Mouse (Mus musculus) CD4-positive, CD25-positive, alpha-beta regulatory T cell, adult 4 months (primary cell): ENCODE results near the gene Per1. TPM values are rescaled to one million over a fixed set of nuclear protein-coding genes. Genes with fewer than 3 reads are reported as not detected.

Experiments used
- ATAC-seq: one replicate; pipeline ENCODE4 v1.8.0; 2017
- polyA plus RNA-seq, 2 experiments: library from polyadenylated mRNA; unstranded; fragments of 100-300 nt; shearing (Covaris generic); gene quantifications; one replicate each; pipeline ENCODE4 v1.2.1; 2017

Per1 gene
- polyA plus RNA-seq, 2 experiments from 2014 or later = 4.5 to 6.6 TPM

GRCm38 (mm10) chr11:69064259-69065133 lies 30.5 kb upstream of the Per1 start:
- ATAC-seq = no peak

GRCm38 (mm10) chr11:69065394-69065925 lies 29.6 kb upstream of the Per1 start:
- no peak for ATAC-seq

- no peak for ATAC-seq
Measured at GRCm38 (mm10) chr11:69066163-69066861, 28.7 kb upstream of the Per1 start.

GRCm38 (mm10) chr11:69066956-69067355 lies 28.1 kb upstream of the Per1 start:
- ATAC-seq = peak; percentile 24

GRCm38 (mm10) chr11:69067601-69068000 lies 27.4 kb upstream of the Per1 start:
- no peak for ATAC-seq

GRCm38 (mm10) chr11:69070093-69070492 lies 24.9 kb upstream of the Per1 start:
- ATAC-seq = no peak

- ATAC-seq = peak; percentile 81
Measured at GRCm38 (mm10) chr11:69070590-69071222, 24.3 kb upstream of the Per1 start, which contains the start of gene Tmem107. Gene Tmem107 (plus strand): TSS chr11:69070806.

- no peak for ATAC-seq
Measured at GRCm38 (mm10) chr11:69071262-69071661, 23.8 kb upstream of the Per1 start.

- ATAC-seq = no peak
Measured at GRCm38 (mm10) chr11:69072234-69072633, 22.8 kb upstream of the Per1 start.

- no peak for ATAC-seq
Measured at GRCm38 (mm10) chr11:69072666-69073064, 22.4 kb upstream of the Per1 start.

- peak; percentile 75 for ATAC-seq
Measured at GRCm38 (mm10) chr11:69073065-69073888, 21.7 kb upstream of the Per1 start.

GRCm38 (mm10) chr11:69073951-69074775 lies 20.9 kb upstream of the Per1 start:
- ATAC-seq = no peak

- no peak for ATAC-seq
Measured at GRCm38 (mm10) chr11:69074776-69075069, 20.3 kb upstream of the Per1 start.

- ATAC-seq = no peak
Measured at GRCm38 (mm10) chr11:69075764-69076479, 19.1 kb upstream of the Per1 start.

- ATAC-seq = no peak
Measured at GRCm38 (mm10) chr11:69076572-69076971, 18.4 kb upstream of the Per1 start.

GRCm38 (mm10) chr11:69077316-69077715 lies 17.7 kb upstream of the Per1 start:
- ATAC-seq = no peak

- ATAC-seq = no peak
Measured at GRCm38 (mm10) chr11:69078041-69078440, 17.0 kb upstream of the Per1 start.

GRCm38 (mm10) chr11:69078805-69079438 lies 16.1 kb upstream of the Per1 start:
- no peak for ATAC-seq

GRCm38 (mm10) chr11:69080102-69080854 lies 14.7 kb upstream of the Per1 start:
- ATAC-seq = no peak
